Mouse (Mus musculus) kidney, adult 9 months (tissue): ENCODE measurements around the gene Nus1.

Source experiments
- DNase-seq: peaks from one replicate; pipeline ENCODE4 v3.0.0; 2022

Nus1 gene

GRCm38 (mm10) chr10:52417998-52418860 lies 882 bp downstream of the Nus1 start:
- peak; percentile 65 for DNase-seq

GRCm38 (mm10) chr10:52418931-52419330 lies 1.6 kb downstream of the Nus1 start:
- no peak for DNase-seq

GRCm38 (mm10) chr10:52419402-52419801 lies 2.1 kb downstream of the Nus1 start:
- peak; percentile 47 for DNase-seq

- DNase-seq, result no peak
Measured at GRCm38 (mm10) chr10:52420526-52420925, 3.2 kb downstream of the Nus1 start.

- peak; percentile 90 for DNase-seq
Measured at GRCm38 (mm10) chr10:52421716-52422115, 4.4 kb downstream of the Nus1 start.

- peak; percentile 64 for DNase-seq
Measured at GRCm38 (mm10) chr10:52423097-52423496, 5.8 kb downstream of the Nus1 start.

- peak; percentile 48 for DNase-seq
Measured at GRCm38 (mm10) chr10:52426314-52426980, 9.1 kb downstream of the Nus1 start.

GRCm38 (mm10) chr10:52427634-52428415 lies 10.5 kb downstream of the Nus1 start:
- DNase-seq, result peak; percentile 65

- peak; percentile 60 for DNase-seq
Measured at GRCm38 (mm10) chr10:52430953-52431352, 13.6 kb downstream of the Nus1 start.

- DNase-seq, result no peak
Measured at GRCm38 (mm10) chr10:52434836-52435235, 17.5 kb downstream of the Nus1 start.

GRCm38 (mm10) chr10:52460614-52461013 lies 43.3 kb downstream of the Nus1 start:
- DNase-seq, result no peak

GRCm38 (mm10) chr10:52463941-52464739 lies 46.8 kb downstream of the Nus1 start:
- DNase-seq, result no peak

- DNase-seq, result no peak
Measured at GRCm38 (mm10) chr10:52471520-52471919, 54.2 kb downstream of the Nus1 start.
